Mouse (Mus musculus) lung, postnatal 0 days (tissue): ENCODE measurements at regions not wholly inside any gene's neighbourhood (a gene's known extent, or its start where the extent isn't known, plus 50 kb on each side); places are given as distances from the start of the nearest gene placed in this dataset.

Experiments used
- CTCF ChIP-seq: IDR thresholded peaks from 2 replicates; pipeline ENCODE4 v1.5.1; 2016; ENCODE audit warnings: antibody characterized with exemption, mild to moderate bottlenecking
- EP300 ChIP-seq: IDR thresholded peaks from 2 replicates; pipeline ENCODE4 v1.6.1; 2016; ENCODE audit warnings: antibody characterized with exemption, mild to moderate bottlenecking, control low read depth

DNA sequence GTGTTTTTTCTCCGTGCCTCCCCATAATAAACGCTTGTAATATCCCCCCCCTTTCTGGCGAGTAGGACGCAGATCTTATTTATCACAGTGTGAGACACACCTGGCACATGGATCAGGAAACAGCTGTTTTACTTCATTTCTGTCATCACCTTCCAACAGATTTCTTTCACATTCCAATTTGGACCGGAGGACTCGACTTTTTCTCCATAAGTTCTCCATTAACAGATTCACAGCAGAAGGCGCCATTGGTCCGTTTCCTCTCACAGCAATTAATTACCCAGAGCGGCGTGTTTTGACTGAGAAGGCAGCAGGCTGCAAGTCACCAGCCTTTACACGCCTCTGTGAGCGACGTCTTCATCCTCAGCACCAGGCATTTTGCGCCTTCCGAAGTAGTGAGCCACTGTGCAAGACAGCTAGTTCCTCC is 258.1 kb upstream of the Nt5e start:
- TF ChIP-seq EP300: no peak
- TF ChIP-seq CTCF: no peak
